Mouse (Mus musculus) heart, embryonic 16.5 days (tissue): ENCODE data around the gene Abcc10. TPM values are rescaled to one million over a fixed set of nuclear protein-coding genes. Genes with fewer than 3 reads are reported as not detected.

Experiments used
- ATAC-seq: fragments of 200-750 bp; cut with Nextera tagmentation; replicated peaks from 2 replicates; pipeline ENCODE4 v1.8.0; 2017; ENCODE audit warnings: moderate number of reproducible peaks; ENCODE audit not compliant: insufficient read depth, low FRiP score; ENCODE audit errors: extremely low read depth
- H3K27ac ChIP-seq: fragments of 300-500 bp; sonication (generic); 2 replicates; pipeline ENCODE4 v1.5.1; 2014; ENCODE audit warnings: mild to moderate bottlenecking, low read length, control low read depth, moderate library complexity
- H3K27me3 ChIP-seq: fragments of 300-500 bp; sonication (generic); 2 replicates; pipeline ENCODE4 v1.6.1; 2014; ENCODE audit warnings: low read length, mixed read lengths; ENCODE audit not compliant: control insufficient read depth, insufficient read depth
- H3K36me3 ChIP-seq: fragments of 300-500 bp; sonication (generic); 2 replicates; pipeline ENCODE4 v1.6.1; 2014; ENCODE audit not compliant: control insufficient read depth, insufficient read depth
- H3K4me1 ChIP-seq: fragments of 300-500 bp; sonication (generic); 2 replicates; pipeline ENCODE4 v1.6.1; 2014; ENCODE audit warnings: low read length, mixed read lengths; ENCODE audit not compliant: control insufficient read depth, insufficient read depth
- H3K4me2 ChIP-seq: fragments of 300-500 bp; sonication (generic); 2 replicates; pipeline ENCODE4 v1.6.1; 2014; ENCODE audit warnings: low read depth, mild to moderate bottlenecking, control low read depth, low read length
- H3K4me3 ChIP-seq: fragments of 300-500 bp; sonication (generic); 2 replicates; pipeline ENCODE4 v1.5.1; 2014; ENCODE audit warnings: mild to moderate bottlenecking, control low read depth, low read length
- H3K9ac ChIP-seq: fragments of 300-500 bp; sonication (generic); 2 replicates; pipeline ENCODE4 v1.6.1; 2014; ENCODE audit warnings: low read length, control low read depth
- H3K9me3 ChIP-seq: fragments of 300-500 bp; sonication (generic); replicated peaks from 2 replicates; pipeline ENCODE4 v1.6.1; 2016; ENCODE audit warnings: low read length; ENCODE audit not compliant: control insufficient read depth
- WGBS: fragments of 180-500 bp; shearing (Covaris S2); extraction: QIAGEN DNeasy Blood & Tissue Kit; methylation state at CpG from one replicate; pipeline ENCODE4 v1.1.7; 2014; 5-methylcytosine and 5-hydroxymethylcytosine counted together
- polyA plus RNA-seq: library from polyadenylated mRNA; unstranded; fragments of >200 nt; fragmentation: Nextera tagmentation; extraction: Ambion mirVana; gene quantifications from 2 replicates; pipeline ENCODE4 v1.2.1, GENCODE M21; 2015

The Abcc10 gene
- polyA plus RNA-seq, 1 experiment from 2014 or later = 4.9 TPM

DNA sequence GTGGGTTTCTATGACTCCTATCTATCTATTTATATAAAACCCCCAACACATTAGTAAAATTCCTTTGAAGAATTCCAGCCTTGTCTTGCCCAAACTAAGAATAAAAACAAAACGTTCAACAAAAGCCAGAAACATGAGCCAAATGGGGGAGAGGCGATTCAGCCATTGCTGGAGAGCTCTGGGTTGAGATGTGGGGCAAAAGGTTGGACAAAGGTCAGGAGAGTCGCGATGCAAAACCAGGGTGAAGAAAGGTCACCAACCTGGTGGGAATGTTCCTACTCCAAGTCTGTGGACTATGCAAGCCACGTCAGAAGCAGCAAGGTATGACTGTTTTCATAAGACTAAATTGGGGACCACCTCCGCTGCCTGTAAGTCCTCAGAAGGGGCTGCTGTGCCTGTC lies 7.7 kb downstream of the Abcc10 start:
- Histone ChIP-seq H3K9me3 (no peaks in the 10 kb centered on the region), H3K4me2 (no peak overlapping the region), H3K4me1 (no peaks in the 10 kb centered on the region), H3K27ac (no peak overlapping the region), H3K36me3 (peaks cover 12% of the 10 kb centered on the region), H3K27me3 (no peaks in the 10 kb centered on the region), H3K4me3 (no peak overlapping the region), H3K9ac (no peak overlapping the region)
- 69% methylated on average over 6 of the region's 6 CpGs for WGBS
- ATAC-seq = no peak

DNA sequence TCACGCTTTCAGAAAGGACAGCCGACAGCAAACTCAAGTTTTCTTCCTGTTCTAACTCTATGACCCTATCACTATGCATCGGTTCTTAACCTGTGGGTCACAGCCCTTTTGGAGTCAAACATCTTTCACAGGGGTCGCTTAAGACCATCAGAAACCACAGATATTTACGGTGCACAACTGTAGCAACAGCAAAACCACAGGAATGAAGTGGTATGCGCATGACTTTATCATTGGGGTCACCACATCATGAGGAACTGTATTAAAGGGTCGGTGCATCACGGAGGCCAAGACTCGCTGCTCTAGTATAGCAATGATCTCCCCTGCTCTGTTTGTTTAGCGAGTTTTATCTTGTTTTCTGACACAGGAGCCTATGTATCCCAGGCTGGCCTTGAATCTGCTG lies 12.3 kb downstream of the Abcc10 start:
- Histone ChIP-seq H3K9me3 (no peaks in the 10 kb centered on the region), H3K9ac (no peak overlapping the region), H3K27me3 (no peaks in the 10 kb centered on the region), H3K4me3 (no peak overlapping the region), H3K4me2 (no peak overlapping the region), H3K36me3 (no peaks in the 10 kb centered on the region), H3K4me1 (no peaks in the 10 kb centered on the region), H3K27ac (no peak overlapping the region)
- ATAC-seq = no peak
- WGBS = 80% methylated on average over 10 of the region's 10 CpGs

DNA sequence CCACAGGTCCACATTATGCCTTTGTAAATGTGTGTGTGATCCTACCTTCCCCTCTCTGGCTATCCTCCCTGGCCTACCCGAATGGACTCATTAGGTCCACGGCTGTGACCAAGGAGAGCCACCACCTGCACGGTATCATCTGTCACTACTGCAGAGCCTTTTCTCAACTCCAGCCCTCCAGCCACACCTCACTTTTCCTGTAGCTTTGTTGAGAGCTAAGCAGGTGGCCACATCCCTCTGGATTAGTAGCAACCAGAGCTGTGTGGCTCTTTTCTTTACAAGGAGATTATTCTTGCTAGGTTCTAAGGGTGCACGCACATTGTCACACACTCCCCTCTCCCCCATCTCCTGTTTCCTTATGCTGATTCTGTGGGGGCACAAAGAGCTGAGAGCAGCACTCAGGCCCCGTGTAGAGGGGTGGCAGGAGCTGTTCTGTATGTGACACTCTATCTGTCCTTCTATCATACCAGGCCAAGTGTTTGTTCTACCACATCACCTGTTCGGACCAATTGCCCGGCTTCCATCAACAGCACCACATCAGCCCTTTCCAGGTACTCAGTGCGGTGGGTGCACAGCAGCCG lies 14.9 kb downstream of the Abcc10 start:
- Histone ChIP-seq H3K4me1 (peaks cover 7% of the 10 kb centered on the region), H3K27me3 (no peaks in the 10 kb centered on the region), H3K4me2 (no peak overlapping the region), H3K36me3 (no peaks in the 10 kb centered on the region), H3K9ac (no peak overlapping the region), H3K9me3 (no peaks in the 10 kb centered on the region), H3K27ac (no peak overlapping the region), H3K4me3 (no peak overlapping the region)
- 83% methylated on average over 9 of the region's 9 CpGs for WGBS
- no peak for ATAC-seq

DNA sequence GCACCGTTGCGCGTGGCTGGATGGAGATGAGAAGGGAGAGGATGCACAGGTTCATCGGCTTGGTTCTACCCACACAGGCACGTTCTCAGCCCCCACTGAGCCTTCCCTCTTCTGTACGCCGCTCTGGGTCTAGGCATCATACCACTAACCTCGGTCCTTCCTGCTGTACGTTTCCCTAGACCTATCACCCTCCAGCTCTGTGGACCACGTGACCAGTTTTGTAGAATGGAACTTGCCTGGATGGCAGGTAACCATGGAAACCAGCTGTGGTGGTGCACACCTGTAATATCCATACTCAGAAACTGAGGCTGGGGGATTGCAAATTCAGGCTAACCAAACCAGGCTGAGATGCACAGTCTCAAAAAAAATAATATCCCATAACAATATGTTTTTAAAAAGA lies 17.6 kb downstream of the Abcc10 start:
- Histone ChIP-seq H3K27me3 (no peaks in the 10 kb centered on the region), H3K9me3 (no peaks in the 10 kb centered on the region), H3K4me2 (no peak overlapping the region), H3K27ac (no peak overlapping the region), H3K9ac (no peak overlapping the region), H3K4me3 (no peak overlapping the region), H3K36me3 (no peaks in the 10 kb centered on the region), H3K4me1 (peaks cover 7% of the 10 kb centered on the region)
- no peak for ATAC-seq
- WGBS = 81% methylated on average over 10 of the region's 10 CpGs

DNA sequence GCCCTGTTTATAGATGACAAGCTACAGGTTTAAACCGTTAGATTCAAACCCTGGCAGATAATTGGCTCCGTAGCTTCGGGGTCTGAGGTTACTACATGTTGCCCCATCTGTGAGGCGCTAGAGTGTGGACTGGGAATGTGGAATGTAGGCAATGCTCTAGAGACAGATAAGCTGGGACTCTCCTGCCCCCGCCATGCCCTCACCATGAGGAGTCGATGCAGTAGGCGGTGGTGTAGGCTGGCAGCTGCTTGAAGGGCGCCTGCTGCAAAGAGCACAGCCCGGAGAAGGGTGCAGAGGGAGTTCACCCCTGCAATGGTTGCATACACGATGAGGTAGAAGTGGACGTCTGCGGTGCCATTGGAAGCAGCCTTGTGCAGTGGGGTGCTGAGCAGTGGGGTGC lies 18.3 kb downstream of the Abcc10 start:
- Histone ChIP-seq H3K9ac (no peak overlapping the region), H3K27me3 (no peaks in the 10 kb centered on the region), H3K4me1 (peaks cover 7% of the 10 kb centered on the region), H3K4me2 (no peak overlapping the region), H3K27ac (0 out of 2 replicates have a peak overlapping the region, but pooled peaks have one; percentile 20), H3K9me3 (no peaks in the 10 kb centered on the region), H3K36me3 (no peaks in the 10 kb centered on the region), H3K4me3 (no peak overlapping the region)
- peak; percentile 71 for ATAC-seq
- 34% methylated on average over 12 of the region's 12 CpGs for WGBS

DNA sequence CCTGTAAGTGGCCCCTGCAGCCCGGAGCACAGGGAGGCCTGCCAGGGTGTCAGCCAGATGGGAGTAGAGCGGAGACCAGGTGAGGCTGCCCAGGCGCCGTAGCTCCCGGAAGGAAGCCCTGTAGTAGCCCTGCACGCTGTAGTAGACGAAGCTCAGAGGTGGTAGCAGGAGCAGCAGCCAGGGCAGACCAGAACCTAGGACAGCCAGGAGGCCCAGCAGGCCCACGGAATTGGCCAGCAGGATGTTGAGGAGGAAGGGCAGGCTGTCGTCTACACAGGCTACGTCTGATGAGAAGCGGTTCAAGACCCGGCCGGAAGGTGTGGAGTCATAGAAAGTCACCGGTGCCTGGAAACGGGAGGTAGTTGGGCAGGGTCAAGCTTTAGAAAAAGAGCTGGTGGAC lies 21.2 kb downstream of the Abcc10 start:
- Histone ChIP-seq H3K9ac (no peak overlapping the region), H3K4me1 (peaks cover 7% of the 10 kb centered on the region), H3K27me3 (no peaks in the 10 kb centered on the region), H3K36me3 (no peaks in the 10 kb centered on the region), H3K4me2 (no peak overlapping the region), H3K9me3 (no peaks in the 10 kb centered on the region), H3K27ac (no peak overlapping the region), H3K4me3 (no peak overlapping the region)
- no peak for ATAC-seq
- 89% methylated on average over 15 of the region's 15 CpGs for WGBS

DNA sequence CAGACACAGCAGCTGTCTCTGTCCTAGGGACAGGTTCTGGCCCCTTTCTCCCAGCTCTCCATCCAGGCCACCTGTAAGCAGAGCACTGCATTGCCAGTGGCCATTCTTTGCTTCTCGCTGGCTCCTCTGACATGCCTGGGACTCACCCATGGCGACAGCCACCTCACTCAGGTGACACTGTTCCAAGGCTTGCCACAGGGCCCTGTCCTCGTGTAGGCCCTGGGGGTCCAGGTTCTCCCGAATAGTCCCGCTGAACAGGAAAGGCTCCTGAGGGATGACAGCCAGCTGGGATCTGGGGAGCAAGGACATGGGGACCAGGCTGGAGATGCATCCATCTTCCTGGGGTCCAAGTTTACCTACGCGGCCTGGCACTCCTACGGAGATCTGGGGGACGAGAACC lies 24.0 kb downstream of the Abcc10 start:
- no peak for ATAC-seq
- H3K9ac ChIP-seq = no peak overlapping the region
- 90% methylated on average over 9 of the region's 9 CpGs for WGBS
- H3K9me3 ChIP-seq = no peaks in the 10 kb centered on the region
- no peaks in the 10 kb centered on the region for H3K36me3 ChIP-seq
- no peak overlapping the region for H3K4me3 ChIP-seq
- H3K4me1 ChIP-seq = no peaks in the 10 kb centered on the region; the same call in 1 of the 2 replicates
- H3K27me3 ChIP-seq = no peaks in the 10 kb centered on the region
- no peak overlapping the region for H3K4me2 ChIP-seq
- H3K27ac ChIP-seq = no peak overlapping the region

DNA sequence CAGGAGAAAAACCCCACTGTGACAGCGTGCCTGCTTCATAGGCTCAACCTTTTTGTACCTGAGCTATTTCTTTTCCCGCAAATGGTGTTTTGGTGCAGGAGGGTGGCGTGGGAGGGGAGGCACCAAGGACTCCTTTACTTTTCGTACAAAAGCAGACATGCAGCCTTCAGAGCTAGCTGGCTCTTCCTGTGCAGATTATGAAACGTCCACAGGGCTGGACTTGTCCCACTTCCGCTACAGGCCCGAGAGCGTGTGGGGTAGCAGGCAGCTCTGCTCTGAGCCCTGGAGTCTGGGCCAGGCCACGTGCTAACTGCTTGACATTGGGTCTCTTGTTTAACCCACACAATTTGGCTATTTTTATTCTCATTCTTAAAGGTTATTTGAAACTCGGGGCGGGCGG lies 26.3 kb downstream of the Abcc10 start:
- H3K4me2 ChIP-seq = no peak overlapping the region
- no peak for ATAC-seq
- H3K36me3 ChIP-seq = no peaks in the 10 kb centered on the region
- H3K27me3 ChIP-seq = peaks cover 12% of the 10 kb centered on the region; the same call in 1 of the 2 replicates
- no peak overlapping the region for H3K27ac ChIP-seq
- H3K9me3 ChIP-seq = no peaks in the 10 kb centered on the region
- H3K4me3 ChIP-seq = no peak overlapping the region
- peaks cover 15% of the 10 kb centered on the region for H3K4me1 ChIP-seq
- H3K9ac ChIP-seq = no peak overlapping the region
- 70% methylated on average over 12 of the region's 12 CpGs for WGBS

DNA sequence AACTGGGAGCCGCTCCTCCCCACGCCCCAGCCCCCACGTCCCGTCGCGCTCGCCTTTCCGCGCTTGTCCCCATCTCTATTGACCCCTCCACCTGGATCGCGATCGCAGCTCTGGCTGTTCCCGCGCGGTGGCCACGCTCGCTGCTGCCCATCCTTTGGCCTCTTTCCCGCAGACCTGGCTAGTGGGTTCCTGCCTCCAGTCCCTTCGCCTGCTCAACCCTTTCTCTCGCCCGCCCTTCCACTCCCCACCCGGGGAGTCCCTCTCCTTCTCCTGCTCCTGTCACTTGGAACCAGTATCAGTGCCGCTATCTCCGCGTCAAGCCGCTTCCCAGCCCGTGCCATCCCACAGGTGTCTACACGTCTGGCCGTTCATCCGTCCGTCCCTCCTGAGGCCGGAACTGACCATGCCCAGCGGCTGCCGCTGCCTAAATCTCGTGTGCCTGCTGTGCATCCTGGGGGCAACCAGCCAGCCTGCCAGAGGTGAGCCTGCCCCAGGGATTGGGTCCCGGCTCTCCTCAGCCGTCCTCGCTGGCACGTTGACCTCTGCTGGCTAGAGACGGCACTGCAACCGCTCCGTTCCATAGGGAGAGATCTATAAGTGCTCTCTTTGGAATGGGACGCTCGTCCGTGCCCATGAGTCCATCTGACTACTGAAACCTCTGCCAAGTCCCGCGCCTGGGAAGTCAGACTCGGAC lies 29.8 kb downstream of the Abcc10 start:
- Histone ChIP-seq H3K4me2 (peak overlapping the region; percentile 100), H3K27ac (no peak overlapping the region), H3K4me1 (peaks cover 15% of the 10 kb centered on the region; the same call in 1 of the 2 replicates), H3K27me3 (peaks cover 37% of the 10 kb centered on the region), H3K9me3 (no peaks in the 10 kb centered on the region), H3K4me3 (peak overlapping the region; percentile 71), H3K9ac (peak overlapping the region; percentile 75), H3K36me3 (no peaks in the 10 kb centered on the region)
- under 1% methylated on average over 48 of the region's 48 CpGs for WGBS
- peak; percentile 70 for ATAC-seq
